Mouse (Mus musculus): ENCODE data around the gene Dolpp1. TPM values are rescaled to one million over a fixed set of nuclear protein-coding genes. Genes with fewer than 3 reads are reported as not detected.
A peak's percentile ranks its signal among the peaks of the same experiment; 100 is the strongest.
"Not testable (repeated sequence)": the region's sequence is repeated elsewhere in the genome, so short reads cannot be mapped to it uniquely, and the experiment has no call there.

The Dolpp1 gene
- total RNA-seq, 2 experiments from 2014 or later: 22.8 to 24.0 TPM

GRCm38 (mm10) chr2:30403870-30404269 lies 11.8 kb downstream of the Dolpp1 start:
- H3K4me3 ChIP-seq: no peak overlapping the region
- no peak overlapping the region for H3K27ac ChIP-seq
- TF ChIP-seq CTCF (conservative IDR thresholded peaks at IDR 0.05): peak; percentile 66
- DNase-seq (ENCODE audit: low spot score in 2 of 2): no peak

GRCm38 (mm10) chr2:30407221-30407620 lies 15.2 kb downstream of the Dolpp1 start:
- H3K4me3 ChIP-seq: no peak overlapping the region
- no peak for DNase-seq (ENCODE audit: low spot score in 2 of 2)
- no peak for TF ChIP-seq CTCF (conservative IDR thresholded peaks at IDR 0.05)
- H3K27ac ChIP-seq: peak overlapping the region; percentile 28; the same call in 1 of the 2 replicates

- H3K27ac ChIP-seq: no peak overlapping the region
- no peak overlapping the region for H3K4me3 ChIP-seq
- DNase-seq (ENCODE audit: low spot score in 2 of 2): no peak
- no peak for TF ChIP-seq CTCF (conservative IDR thresholded peaks at IDR 0.05)
Measured at GRCm38 (mm10) chr2:30407778-30408177, 15.7 kb downstream of the Dolpp1 start.

- DNase-seq (ENCODE audit: low spot score in 2 of 2): no peak
- no peak for TF ChIP-seq CTCF (conservative IDR thresholded peaks at IDR 0.05)
- Histone ChIP-seq H3K4me3 (no peak overlapping the region), H3K27ac (no peak overlapping the region)
Measured at GRCm38 (mm10) chr2:30408452-30409100, 16.5 kb downstream of the Dolpp1 start.

- no peak overlapping the region for H3K27ac ChIP-seq
- TF ChIP-seq CTCF (conservative IDR thresholded peaks at IDR 0.05): no peak
- H3K4me3 ChIP-seq: no peak overlapping the region
- no peak for DNase-seq (ENCODE audit: low spot score in 2 of 2)
Measured at GRCm38 (mm10) chr2:30409454-30410176, 17.6 kb downstream of the Dolpp1 start.

- peak; percentile 55 to 62 for DNase-seq (ENCODE audit: low spot score in 2 of 2)
- peak overlapping the region; percentile 98 for H3K27ac ChIP-seq
- peak; percentile 48 for TF ChIP-seq CTCF (conservative IDR thresholded peaks at IDR 0.05)
- H3K4me3 ChIP-seq: peak overlapping the region; percentile 93
Measured at GRCm38 (mm10) chr2:30413038-30413973, 21.3 kb downstream of the Dolpp1 start.

GRCm38 (mm10) chr2:30414101-30414500 lies 22.0 kb downstream of the Dolpp1 start:
- Histone ChIP-seq H3K4me3 (peak overlapping the region; percentile 93), H3K27ac (peak overlapping the region; percentile 98)
- no peak for DNase-seq (ENCODE audit: low spot score in 2 of 2)
- TF ChIP-seq CTCF (conservative IDR thresholded peaks at IDR 0.05): no peak

GRCm38 (mm10) chr2:30414681-30415080 lies 22.6 kb downstream of the Dolpp1 start:
- DNase-seq (ENCODE audit: low spot score in 2 of 2): no peak
- TF ChIP-seq CTCF (conservative IDR thresholded peaks at IDR 0.05): no peak
- Histone ChIP-seq H3K4me3 (peak overlapping the region; percentile 93), H3K27ac (peak overlapping the region; percentile 98)

- peak; percentile 86 to 92 for DNase-seq (ENCODE audit: low spot score in 2 of 2)
- Histone ChIP-seq H3K4me3 (peak within 1 kb of the TSS; percentile 93), H3K27ac (peak within 1 kb of the TSS; percentile 98)
- no peak; the same call in 1 of the 2 replicates for TF ChIP-seq CTCF (conservative IDR thresholded peaks at IDR 0.05)
Measured at GRCm38 (mm10) chr2:30415157-30415935, 23.3 kb downstream of the Dolpp1 start, which contains the start of gene Crat. Gene Crat, minus strand, starts transcription at chr2:30415813.

- no peak for TF ChIP-seq CTCF (conservative IDR thresholded peaks at IDR 0.05)
- peak; percentile 91 to 92 for DNase-seq (ENCODE audit: low spot score in 2 of 2)
- Histone ChIP-seq H3K4me3 (peak within 1 kb of the TSS; percentile 93), H3K27ac (peak within 1 kb of the TSS; percentile 98)
Measured at GRCm38 (mm10) chr2:30415936-30416648, 24.0 kb downstream of the Dolpp1 start, which contains the start of gene Ptpa. Gene Ptpa, plus strand, starts transcription at chr2:30416039.

GRCm38 (mm10) chr2:30416649-30416965 lies 24.6 kb downstream of the Dolpp1 start:
- no peak for DNase-seq (ENCODE audit: low spot score in 2 of 2)
- Histone ChIP-seq H3K27ac (peak overlapping the region; percentile 98), H3K4me3 (peak overlapping the region; percentile 93)
- TF ChIP-seq CTCF (conservative IDR thresholded peaks at IDR 0.05): no peak

- not testable (repeated sequence) for DNase-seq (ENCODE audit: low spot score in 2 of 2); H3K4me3 ChIP-seq; H3K27ac ChIP-seq
Measured at GRCm38 (mm10) chr2:30417154-30417553, 25.1 kb downstream of the Dolpp1 start.
